Mouse (Mus musculus): Measurements from ENCODE around the gene Slc8a1. TPM values are rescaled to one million over a fixed set of nuclear protein-coding genes. Genes with fewer than 3 reads are reported as not detected.

Gene Slc8a1
- polyA plus RNA-seq, 1 experiment, result 2.1 TPM

DNA sequence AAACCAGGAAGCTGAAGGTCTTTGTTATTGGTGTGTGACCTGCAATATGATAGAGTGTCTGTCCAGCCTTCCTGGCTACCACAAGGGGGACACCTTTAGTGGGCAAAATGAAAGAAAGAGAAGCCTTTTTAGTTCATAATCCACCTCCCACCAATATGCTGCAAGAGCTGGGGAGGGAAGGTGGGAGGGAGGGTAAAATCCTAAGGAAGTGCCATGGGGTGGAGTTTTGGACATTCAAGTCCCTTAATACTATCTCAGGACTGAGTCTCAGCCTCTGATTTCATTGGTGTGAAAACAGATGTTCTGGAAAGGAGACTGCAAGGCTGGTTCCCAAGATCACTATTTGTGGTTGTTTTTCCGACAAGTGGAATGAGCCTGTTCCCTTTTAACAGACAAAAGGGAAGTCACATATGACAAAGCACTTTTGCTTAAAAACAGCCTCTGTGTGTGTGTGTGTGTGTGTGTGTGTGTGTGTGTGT is 25.9 kb downstream of the Slc8a1 start:
- H3K36me3 ChIP-seq (ENCODE audit: control insufficient read depth, insufficient read depth), result no peaks in the 10 kb centered on the region
- H3K27me3 ChIP-seq (ENCODE audit: control insufficient read depth, insufficient read depth, insufficient read length), result no peaks in the 10 kb centered on the region
- no peak overlapping the region for H3K4me3 ChIP-seq (ENCODE audit: insufficient read depth, poor library complexity, severe bottlenecking)
- H3K79me2 ChIP-seq (ENCODE audit: control insufficient read depth, insufficient read depth), result no peaks in the 10 kb centered on the region
- H3ac ChIP-seq (ENCODE audit: control insufficient read depth, insufficient read length, low read depth), result no peak overlapping the region
- H3K79me3 ChIP-seq (ENCODE audit: low read depth), result no peaks in the 10 kb centered on the region
- TF ChIP-seq MYOG (IDR thresholded peaks at IDR 0.05; ENCODE audit: control insufficient read depth, extremely low read depth, insufficient read length) (no peak), CTCF (IDR thresholded peaks at IDR 0.05; ENCODE audit: control insufficient read depth, insufficient read depth, insufficient read length) (no peak), CEBPB (IDR thresholded peaks at IDR 0.05; ENCODE audit: low read depth) (no peak), USF1 (IDR thresholded peaks at IDR 0.05; ENCODE audit: low read depth) (no peak), MAX (IDR thresholded peaks at IDR 0.05) (no peak), FOSL1 (IDR thresholded peaks at IDR 0.05; ENCODE audit: insufficient read depth, low read length, poor library complexity, severe bottlenecking) (no peak), MYOD1 (IDR thresholded peaks at IDR 0.05; ENCODE audit: control insufficient read depth, insufficient read length, low read depth) (no peak)

DNA sequence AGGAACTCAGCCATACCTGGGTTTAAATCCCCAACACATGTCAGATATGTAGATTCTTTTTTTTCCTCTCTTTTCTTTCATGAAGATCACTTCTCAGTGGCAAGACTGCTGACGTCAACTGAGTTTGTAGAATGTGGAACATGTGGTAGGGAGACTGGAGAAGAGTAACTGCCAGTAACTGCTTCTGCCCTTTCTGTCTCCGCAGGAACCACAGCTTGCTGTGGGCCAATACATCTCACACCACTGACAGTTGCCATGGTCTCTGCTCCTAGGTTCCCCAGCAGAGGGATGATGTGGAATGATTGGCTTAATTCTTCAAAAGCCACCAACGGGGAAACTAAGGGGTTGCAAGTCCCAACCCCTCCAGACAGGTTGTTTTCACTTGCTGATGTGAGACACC is 33.4 kb downstream of the Slc8a1 start:
- no peak overlapping the region for H3K4me3 ChIP-seq (ENCODE audit: insufficient read depth, poor library complexity, severe bottlenecking)
- H3K79me2 ChIP-seq (ENCODE audit: control insufficient read depth, insufficient read depth), result no peaks in the 10 kb centered on the region
- no peaks in the 10 kb centered on the region for H3K79me3 ChIP-seq (ENCODE audit: low read depth)
- no peaks in the 10 kb centered on the region for H3K27me3 ChIP-seq (ENCODE audit: control insufficient read depth, insufficient read depth, insufficient read length)
- no peak overlapping the region for H3ac ChIP-seq (ENCODE audit: control insufficient read depth, insufficient read length, low read depth)
- H3K36me3 ChIP-seq (ENCODE audit: control insufficient read depth, insufficient read depth), result no peaks in the 10 kb centered on the region
- TF ChIP-seq MAX (IDR thresholded peaks at IDR 0.05) (no peak), USF1 (IDR thresholded peaks at IDR 0.05; ENCODE audit: low read depth) (no peak), MYOG (IDR thresholded peaks at IDR 0.05; ENCODE audit: control insufficient read depth, extremely low read depth, insufficient read length) (no peak), FOSL1 (IDR thresholded peaks at IDR 0.05; ENCODE audit: insufficient read depth, low read length, poor library complexity, severe bottlenecking) (no peak), CTCF (IDR thresholded peaks at IDR 0.05; ENCODE audit: control insufficient read depth, insufficient read depth, insufficient read length) (no peak), MYOD1 (IDR thresholded peaks at IDR 0.05; ENCODE audit: control insufficient read depth, insufficient read length, low read depth) (no peak), CEBPB (IDR thresholded peaks at IDR 0.05; ENCODE audit: low read depth) (no peak)

DNA sequence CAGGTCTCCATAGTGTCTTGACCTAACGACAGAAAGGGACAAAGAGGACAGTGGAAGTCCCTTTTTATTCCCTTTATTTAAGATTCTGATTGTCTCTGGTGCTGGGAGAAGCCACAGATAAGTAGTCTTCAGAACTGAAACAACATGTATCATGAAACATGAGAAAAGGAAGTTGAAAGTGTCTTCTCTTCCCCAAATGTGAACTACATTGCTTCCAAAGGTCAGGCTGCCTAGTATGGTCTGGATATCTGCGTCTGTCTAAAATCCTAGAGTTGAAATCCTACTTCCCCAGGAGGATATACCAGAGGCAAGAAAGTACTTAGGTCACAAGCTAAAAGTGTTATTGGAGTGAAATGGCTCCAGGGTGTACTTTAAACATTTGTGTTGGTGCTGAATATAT is 34.9 kb downstream of the Slc8a1 start:
- no peak overlapping the region for H3K4me3 ChIP-seq (ENCODE audit: insufficient read depth, poor library complexity, severe bottlenecking)
- TF ChIP-seq CTCF (IDR thresholded peaks at IDR 0.05; ENCODE audit: control insufficient read depth, insufficient read depth, insufficient read length) (no peak), USF1 (IDR thresholded peaks at IDR 0.05; ENCODE audit: low read depth) (no peak), MYOD1 (IDR thresholded peaks at IDR 0.05; ENCODE audit: control insufficient read depth, insufficient read length, low read depth) (no peak), MAX (IDR thresholded peaks at IDR 0.05) (no peak), MYOG (IDR thresholded peaks at IDR 0.05; ENCODE audit: control insufficient read depth, extremely low read depth, insufficient read length) (no peak)
- no peaks in the 10 kb centered on the region for H3K36me3 ChIP-seq (ENCODE audit: control insufficient read depth, insufficient read depth)
- no peaks in the 10 kb centered on the region for H3K27me3 ChIP-seq (ENCODE audit: control insufficient read depth, insufficient read depth, insufficient read length)
- no peak overlapping the region for H3ac ChIP-seq (ENCODE audit: control insufficient read depth, insufficient read length, low read depth)
- H3K79me3 ChIP-seq (ENCODE audit: low read depth), result no peaks in the 10 kb centered on the region
- no peaks in the 10 kb centered on the region for H3K79me2 ChIP-seq (ENCODE audit: control insufficient read depth, insufficient read depth)

DNA sequence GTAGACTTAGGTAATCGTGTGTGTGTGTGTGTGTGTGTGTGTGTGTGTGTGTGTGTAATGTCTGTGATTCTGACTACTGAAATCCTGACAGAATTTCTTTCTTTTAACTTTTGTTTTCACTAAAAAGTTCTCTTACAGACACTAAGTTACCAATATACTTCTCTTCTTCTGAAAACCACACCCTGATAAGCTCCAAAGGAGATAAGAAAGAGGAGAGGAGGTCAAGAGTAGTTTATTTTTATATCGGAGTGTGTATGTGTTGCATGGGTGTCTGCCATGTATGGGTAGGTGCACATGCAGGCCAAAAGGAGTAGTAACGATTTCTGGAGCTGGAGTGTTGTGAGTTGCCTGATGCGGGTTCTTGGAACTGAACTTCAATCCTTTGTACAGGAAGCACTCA is 36.5 kb downstream of the Slc8a1 start:
- no peaks in the 10 kb centered on the region for H3K36me3 ChIP-seq (ENCODE audit: control insufficient read depth, insufficient read depth)
- TF ChIP-seq MAX (IDR thresholded peaks at IDR 0.05) (no peak), MYOD1 (IDR thresholded peaks at IDR 0.05; ENCODE audit: control insufficient read depth, insufficient read length, low read depth) (no peak), MYOG (IDR thresholded peaks at IDR 0.05; ENCODE audit: control insufficient read depth, extremely low read depth, insufficient read length) (no peak), USF1 (IDR thresholded peaks at IDR 0.05; ENCODE audit: low read depth) (no peak), FOSL1 (IDR thresholded peaks at IDR 0.05; ENCODE audit: insufficient read depth, low read length, poor library complexity, severe bottlenecking) (no peak), CEBPB (IDR thresholded peaks at IDR 0.05; ENCODE audit: low read depth) (no peak), CTCF (IDR thresholded peaks at IDR 0.05; ENCODE audit: control insufficient read depth, insufficient read depth, insufficient read length) (no peak)
- no peaks in the 10 kb centered on the region for H3K79me3 ChIP-seq (ENCODE audit: low read depth)
- H3K79me2 ChIP-seq (ENCODE audit: control insufficient read depth, insufficient read depth), result no peaks in the 10 kb centered on the region
- no peak overlapping the region for H3ac ChIP-seq (ENCODE audit: control insufficient read depth, insufficient read length, low read depth)
- H3K4me3 ChIP-seq (ENCODE audit: insufficient read depth, poor library complexity, severe bottlenecking), result no peak overlapping the region
- no peaks in the 10 kb centered on the region for H3K27me3 ChIP-seq (ENCODE audit: control insufficient read depth, insufficient read depth, insufficient read length)

DNA sequence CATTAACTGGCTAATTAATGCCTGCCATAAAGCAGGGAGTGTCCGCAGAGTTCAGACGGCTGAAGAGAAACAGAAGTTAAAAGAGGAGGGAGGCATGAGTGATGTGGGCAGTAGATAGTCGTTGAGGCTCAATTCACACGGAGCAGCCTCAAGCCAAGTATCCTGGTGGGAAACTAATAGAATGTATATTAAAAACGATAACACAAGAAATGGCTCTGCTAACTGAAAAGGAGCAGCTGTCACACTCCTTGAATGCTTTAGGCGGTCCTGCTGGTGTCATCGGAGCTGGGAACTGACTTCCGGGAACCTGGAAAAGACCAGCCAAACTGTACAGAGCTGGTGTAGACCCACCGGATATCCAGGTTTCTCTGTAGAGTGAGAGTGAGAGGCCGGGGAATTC is 39.4 kb downstream of the Slc8a1 start:
- Histone ChIP-seq H3K4me3 (ENCODE audit: insufficient read depth, poor library complexity, severe bottlenecking) (no peak overlapping the region), H3K36me3 (ENCODE audit: control insufficient read depth, insufficient read depth) (no peaks in the 10 kb centered on the region)
- no peak for TF ChIP-seq USF1 (IDR thresholded peaks at IDR 0.05; ENCODE audit: low read depth)
- no peak for TF ChIP-seq MYOD1 (IDR thresholded peaks at IDR 0.05; ENCODE audit: control insufficient read depth, insufficient read length, low read depth)
- no peak for TF ChIP-seq FOSL1 (IDR thresholded peaks at IDR 0.05; ENCODE audit: insufficient read depth, low read length, poor library complexity, severe bottlenecking)
- no peak for TF ChIP-seq MYOG (IDR thresholded peaks at IDR 0.05; ENCODE audit: control insufficient read depth, extremely low read depth, insufficient read length)
- no peak for TF ChIP-seq CEBPB (IDR thresholded peaks at IDR 0.05; ENCODE audit: low read depth)
- TF ChIP-seq MAX (IDR thresholded peaks at IDR 0.05), result no peak
- no peak for TF ChIP-seq CTCF (IDR thresholded peaks at IDR 0.05; ENCODE audit: control insufficient read depth, insufficient read depth, insufficient read length)

DNA sequence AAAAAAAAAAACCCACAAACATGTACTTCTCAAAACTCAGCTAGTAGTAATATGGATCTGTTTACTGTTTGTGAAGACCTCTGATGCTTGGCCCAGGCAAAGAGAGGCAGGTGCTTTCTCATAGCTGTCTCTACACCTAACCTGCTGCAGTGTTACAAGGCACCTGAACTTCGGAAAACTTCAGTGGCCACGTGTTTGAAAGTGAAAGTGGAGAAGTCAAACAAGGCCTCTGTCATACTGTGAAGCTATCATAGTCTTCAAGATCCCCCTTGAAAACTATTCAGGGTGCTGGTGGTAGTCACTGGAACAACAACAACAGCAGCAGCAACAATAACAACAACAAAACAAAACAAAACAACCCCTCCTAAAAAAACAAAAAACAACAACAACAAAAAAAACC is 40.5 kb downstream of the Slc8a1 start:
- Histone ChIP-seq H3ac (ENCODE audit: control insufficient read depth, insufficient read length, low read depth) (no peak overlapping the region), H3K4me3 (ENCODE audit: insufficient read depth, poor library complexity, severe bottlenecking) (no peak overlapping the region), H3K27me3 (ENCODE audit: control insufficient read depth, insufficient read depth, insufficient read length) (no peaks in the 10 kb centered on the region), H3K79me2 (ENCODE audit: control insufficient read depth, insufficient read depth) (no peaks in the 10 kb centered on the region), H3K36me3 (ENCODE audit: control insufficient read depth, insufficient read depth) (no peaks in the 10 kb centered on the region), H3K79me3 (ENCODE audit: low read depth) (no peaks in the 10 kb centered on the region)
- TF ChIP-seq FOSL1 (IDR thresholded peaks at IDR 0.05; ENCODE audit: insufficient read depth, low read length, poor library complexity, severe bottlenecking), result no peak
- TF ChIP-seq USF1 (IDR thresholded peaks at IDR 0.05; ENCODE audit: low read depth), result no peak
- TF ChIP-seq MAX (IDR thresholded peaks at IDR 0.05), result no peak
- no peak for TF ChIP-seq CEBPB (IDR thresholded peaks at IDR 0.05; ENCODE audit: low read depth)
- TF ChIP-seq MYOD1 (IDR thresholded peaks at IDR 0.05; ENCODE audit: control insufficient read depth, insufficient read length, low read depth), result no peak
- no peak for TF ChIP-seq MYOG (IDR thresholded peaks at IDR 0.05; ENCODE audit: control insufficient read depth, extremely low read depth, insufficient read length)
- TF ChIP-seq CTCF (IDR thresholded peaks at IDR 0.05; ENCODE audit: control insufficient read depth, insufficient read depth, insufficient read length), result no peak

More for the DNA sequence above, 39.4 kb downstream of the Slc8a1 start:
- no peaks in the 10 kb centered on the region for H3K79me3 ChIP-seq (ENCODE audit: low read depth)
- H3K27me3 ChIP-seq (ENCODE audit: control insufficient read depth, insufficient read depth, insufficient read length), result no peaks in the 10 kb centered on the region
- H3K79me2 ChIP-seq (ENCODE audit: control insufficient read depth, insufficient read depth), result no peaks in the 10 kb centered on the region
- H3ac ChIP-seq (ENCODE audit: control insufficient read depth, insufficient read length, low read depth), result no peak overlapping the region

Measured in C2C12 (cell line).